Mouse (Mus musculus) embryonic facial prominence, embryonic 11.5 days (tissue): ENCODE results near the gene Btn2a2. TPM values are rescaled to one million over a fixed set of nuclear protein-coding genes. Genes with fewer than 3 reads are reported as not detected.
A peak's percentile ranks its signal among the peaks of the same experiment; 100 is the strongest.

Experiments used
- ATAC-seq: fragments of 200-750 bp; cut with Nextera tagmentation; replicated peaks from 2 replicates; pipeline ENCODE4 v1.8.0; 2017; ENCODE audit warnings: low read depth; ENCODE audit not compliant: insufficient number of reproducible peaks, low FRiP score, low TSS enrichment
- DNase-seq: peaks from one replicate; pipeline ENCODE4 v3.0.0-alpha.2; 2015; ENCODE audit warnings: low spot score
- H3K27ac ChIP-seq: fragments of 300-500 bp; sonication (generic); replicated peaks from 2 replicates; pipeline ENCODE4 v1.5.1; 2014; ENCODE audit warnings: mild to moderate bottlenecking, low read depth, low read length, control low read depth
- H3K27me3 ChIP-seq: fragments of 300-500 bp; sonication (generic); 2 replicates; pipeline ENCODE4 v1.6.1; 2014; ENCODE audit warnings: mild to moderate bottlenecking, low read length, moderate library complexity, mixed read lengths; ENCODE audit not compliant: control insufficient read depth, insufficient read depth
- H3K36me3 ChIP-seq: fragments of 300-500 bp; sonication (generic); replicated peaks from 2 replicates; pipeline ENCODE4 v1.6.1; 2014; ENCODE audit warnings: low read depth, mild to moderate bottlenecking, low read length, moderate library complexity, mixed read lengths; ENCODE audit not compliant: control insufficient read depth, insufficient read depth
- H3K4me1 ChIP-seq: fragments of 300-500 bp; sonication (generic); 2 replicates; pipeline ENCODE4 v1.6.1; 2014; ENCODE audit warnings: low read length, mixed read lengths; ENCODE audit not compliant: control insufficient read depth, insufficient read depth
- H3K4me2 ChIP-seq: fragments of 300-500 bp; sonication (generic); 2 replicates; pipeline ENCODE4 v1.6.1; 2014; ENCODE audit warnings: low read depth, mild to moderate bottlenecking, control low read depth, low read length, moderate library complexity
- H3K4me3 ChIP-seq: fragments of 300-500 bp; sonication (generic); 2 replicates; pipeline ENCODE4 v1.5.1; 2014; ENCODE audit warnings: low read depth, low read length, control low read depth
- H3K9ac ChIP-seq: fragments of 300-500 bp; sonication (generic); replicated peaks from 2 replicates; pipeline ENCODE4 v1.6.1; 2014; ENCODE audit warnings: mild to moderate bottlenecking, control low read depth, low read length
- H3K9me3 ChIP-seq: fragments of 300-500 bp; sonication (generic); replicated peaks from 2 replicates; pipeline ENCODE4 v1.6.1; 2016; ENCODE audit warnings: mild to moderate bottlenecking, low read length, inconsistent platforms, mixed read lengths; ENCODE audit not compliant: control insufficient read depth
- WGBS: fragments of 180-500 bp; shearing (Covaris S2); extraction: QIAGEN DNeasy Blood & Tissue Kit; methylation state at CpG from one replicate; pipeline ENCODE4 v1.1.7; 2014; 5-methylcytosine and 5-hydroxymethylcytosine counted together
- polyA plus RNA-seq: library from polyadenylated mRNA; unstranded; fragments of >200 nt; fragmentation: Nextera tagmentation; extraction: Ambion mirVana; gene quantifications from 2 replicates; pipeline ENCODE4 v1.2.1, GENCODE M21; 2014

The Btn2a2 gene
- polyA plus RNA-seq, 1 experiment from 2014 or later = 1.4 TPM

DNA sequence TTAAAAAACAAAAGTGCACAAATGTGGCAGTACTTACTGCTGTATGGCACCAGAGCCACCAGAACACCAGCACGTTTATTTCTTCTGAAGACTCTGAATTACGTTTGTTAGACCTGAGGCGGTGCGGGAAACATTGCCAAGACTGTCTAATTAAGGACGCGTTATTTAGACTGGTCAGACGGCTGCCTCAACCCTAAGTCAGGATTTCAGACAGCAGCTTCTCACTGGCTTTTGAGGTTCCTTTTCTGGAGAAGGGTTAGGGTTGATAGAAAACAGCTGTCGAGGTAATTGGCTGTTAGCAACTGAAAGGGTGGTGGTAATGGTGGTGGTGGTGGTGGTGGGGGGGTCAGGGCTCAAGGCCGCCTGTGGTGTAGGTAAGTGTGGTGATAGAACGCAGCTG is 10.0 kb upstream of the Btn2a2 start:
- DNase-seq (peak; percentile 79), ATAC-seq (peak; percentile 50; the same call in 1 of the 2 replicates)
- 0 out of 2 replicates have a peak overlapping the region, but pooled peaks have one; percentile 25 for H3K9ac ChIP-seq
- WGBS = 3% methylated on average over 10 of the region's 10 CpGs
- H3K4me1 ChIP-seq = no peaks in the 10 kb centered on the region
- H3K9me3 ChIP-seq = no peaks in the 10 kb centered on the region
- peak overlapping the region; percentile 26 for H3K4me3 ChIP-seq
- no peaks in the 10 kb centered on the region for H3K27me3 ChIP-seq
- H3K4me2 ChIP-seq = peak overlapping the region; percentile 27
- H3K27ac ChIP-seq = no peak overlapping the region
- H3K36me3 ChIP-seq = no peaks in the 10 kb centered on the region

DNA sequence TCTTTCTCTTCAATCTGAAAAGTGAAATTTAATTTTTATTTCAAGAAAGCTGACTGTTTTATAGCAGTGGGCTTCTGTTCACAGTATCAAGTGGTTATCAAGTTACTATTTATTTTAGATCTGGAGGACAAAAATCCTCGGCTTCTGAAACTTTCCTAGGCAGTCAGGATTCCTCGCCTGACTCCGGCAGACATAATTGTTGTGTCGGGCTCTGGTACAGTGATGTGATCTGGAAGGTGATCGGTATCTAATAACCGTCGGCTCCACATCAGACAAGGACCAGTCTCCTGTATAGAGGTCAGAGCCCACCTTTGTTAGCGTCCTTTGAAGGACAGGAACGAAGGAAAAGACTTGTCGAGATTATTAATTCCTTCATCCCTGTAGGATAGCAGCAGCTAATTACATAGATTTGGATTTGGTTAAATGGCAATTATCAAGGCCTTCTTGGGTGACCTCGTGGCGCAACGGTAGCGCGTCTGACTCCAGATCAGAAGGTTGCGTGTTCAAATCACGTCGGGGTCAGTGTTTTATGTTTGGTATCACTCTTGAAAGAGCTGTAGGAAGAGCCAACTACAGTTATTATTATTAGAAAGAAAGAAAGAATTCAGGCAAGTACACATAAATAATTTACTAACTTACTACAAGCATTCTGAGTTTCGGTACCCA is 9.1 kb upstream of the Btn2a2 start:
- Histone ChIP-seq H3K4me2 (peak overlapping the region; percentile 27), H3K9me3 (no peaks in the 10 kb centered on the region), H3K4me1 (no peaks in the 10 kb centered on the region), H3K9ac (no peak overlapping the region), H3K27me3 (no peaks in the 10 kb centered on the region), H3K36me3 (no peaks in the 10 kb centered on the region), H3K27ac (no peak overlapping the region), H3K4me3 (peak overlapping the region; percentile 26)
- WGBS = 1% methylated on average over 19 of the region's 19 CpGs
- ATAC-seq = no peak
- DNase-seq = peak; percentile 74

DNA sequence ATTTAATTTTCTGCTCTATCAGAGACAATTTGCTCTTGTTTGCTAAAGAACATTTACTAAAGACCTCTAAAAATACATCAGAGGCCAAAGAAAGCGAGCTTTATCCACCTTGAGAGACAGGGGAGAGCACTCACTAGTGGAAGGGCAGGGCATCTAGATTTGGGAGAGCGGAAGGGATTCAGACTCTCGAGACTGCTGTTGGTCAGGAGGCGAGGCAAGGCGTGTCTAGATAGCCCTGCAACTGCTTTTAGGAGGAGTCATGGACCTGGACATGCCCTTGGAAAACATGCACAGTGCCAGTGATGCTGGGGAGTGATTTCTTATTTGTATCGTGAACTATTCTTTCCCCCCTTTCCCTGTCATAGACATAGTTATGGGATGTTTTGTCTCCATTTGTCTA is 6.9 kb upstream of the Btn2a2 start:
- Histone ChIP-seq H3K27ac (no peak overlapping the region), H3K9me3 (no peaks in the 10 kb centered on the region), H3K4me1 (no peaks in the 10 kb centered on the region), H3K36me3 (no peaks in the 10 kb centered on the region), H3K9ac (no peak overlapping the region), H3K4me2 (no peak overlapping the region), H3K27me3 (no peaks in the 10 kb centered on the region), H3K4me3 (no peak overlapping the region)
- WGBS = 77% methylated on average over 6 of the region's 6 CpGs
- DNase-seq (no peak), ATAC-seq (no peak)

DNA sequence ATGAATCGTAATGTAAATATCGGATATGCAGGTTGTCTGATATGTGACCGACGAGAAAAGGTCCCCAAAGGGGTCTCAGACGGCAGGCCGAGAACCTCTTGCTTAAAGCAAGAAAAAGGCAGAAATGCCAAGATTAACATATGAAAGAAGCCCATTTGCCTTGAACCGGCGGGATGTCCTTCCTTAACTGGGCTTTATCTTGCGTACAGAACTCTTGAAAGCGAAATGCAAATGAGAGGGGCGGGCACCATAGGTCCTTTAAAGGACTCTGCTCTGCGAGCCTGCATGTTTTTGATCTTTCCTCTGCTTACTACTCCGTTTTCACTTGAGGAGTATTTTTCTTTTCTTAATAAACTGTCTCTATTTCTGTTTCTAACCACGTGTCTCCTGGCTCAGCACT is 3.3 kb upstream of the Btn2a2 start:
- Histone ChIP-seq H3K36me3 (no peaks in the 10 kb centered on the region), H3K27me3 (no peaks in the 10 kb centered on the region), H3K4me2 (no peak overlapping the region; the same call in 1 of the 2 replicates), H3K27ac (no peak overlapping the region), H3K4me3 (peak overlapping the region; percentile 16; the same call in 1 of the 2 replicates), H3K9me3 (no peaks in the 10 kb centered on the region), H3K4me1 (no peaks in the 10 kb centered on the region), H3K9ac (no peak overlapping the region)
- 8% methylated on average over 14 of the region's 14 CpGs for WGBS
- ATAC-seq = no peak
- no peak for DNase-seq

DNA sequence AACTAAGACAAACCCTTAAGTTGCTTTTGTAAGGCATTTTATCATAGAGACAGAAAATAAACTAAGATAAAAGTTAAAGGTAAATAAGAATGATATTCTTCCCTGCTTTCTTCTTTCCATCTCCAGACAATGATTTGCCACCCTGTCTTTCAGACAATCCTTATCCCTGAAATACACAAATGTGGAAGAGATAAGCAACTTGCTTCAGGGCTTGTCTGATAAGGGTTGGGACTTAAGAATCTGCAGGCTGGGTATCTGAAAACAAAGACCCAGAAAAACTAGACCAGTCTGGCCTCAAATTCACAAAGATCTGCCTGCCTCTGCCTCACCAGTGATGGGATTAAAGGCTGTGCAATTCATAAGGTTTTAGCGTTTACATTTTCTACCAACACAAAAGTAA is 2.6 kb upstream of the Btn2a2 start:
- Histone ChIP-seq H3K27ac (no peak overlapping the region), H3K27me3 (no peaks in the 10 kb centered on the region), H3K36me3 (no peaks in the 10 kb centered on the region), H3K9me3 (no peaks in the 10 kb centered on the region), H3K4me3 (no peak overlapping the region), H3K4me2 (no peak overlapping the region), H3K4me1 (no peaks in the 10 kb centered on the region), H3K9ac (no peak overlapping the region)
- DNase-seq (no peak), ATAC-seq (no peak)
- WGBS = 14% methylated on average over 1 of the region's 1 CpGs

DNA sequence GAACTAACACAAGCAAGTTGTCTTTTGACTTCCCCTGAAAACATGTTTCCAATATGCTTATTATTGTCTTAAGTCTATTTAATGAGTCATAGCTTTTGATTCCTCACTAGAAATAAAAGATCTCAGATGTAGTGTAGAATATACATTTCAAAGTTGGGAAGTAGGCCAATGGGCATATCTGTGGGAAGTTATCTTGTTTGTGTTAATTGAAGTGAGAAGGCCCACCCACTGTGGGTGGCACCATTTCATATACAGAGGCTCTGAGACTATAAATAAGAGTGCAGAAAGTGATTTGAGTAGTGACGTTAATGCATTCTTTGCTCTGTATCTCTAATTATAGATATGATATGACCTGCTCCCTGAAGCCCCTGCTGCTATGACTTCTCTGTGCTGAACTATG is 2.2 kb upstream of the Btn2a2 start:
- no peak overlapping the region for H3K27ac ChIP-seq

DNA sequence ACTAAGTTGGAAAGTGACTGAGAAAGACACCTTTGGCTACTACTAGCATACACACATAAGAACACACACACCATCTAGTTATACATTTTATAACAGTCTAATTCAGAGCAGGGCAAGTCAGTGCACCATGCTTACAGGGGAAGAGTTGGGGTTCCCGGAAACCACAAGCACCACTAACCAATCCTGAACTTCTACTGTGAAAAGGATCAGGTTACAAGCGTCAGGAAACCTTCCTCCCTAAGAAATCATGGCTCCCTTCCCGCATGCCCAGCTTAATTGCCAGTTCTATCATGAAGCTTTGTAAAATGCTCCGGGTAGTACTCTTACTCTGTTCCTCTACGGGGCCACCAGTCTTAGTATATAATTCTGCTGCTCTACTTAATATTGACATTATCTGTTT is 3.4 kb downstream of the Btn2a2 start:
- Histone ChIP-seq H3K4me1 (no peaks in the 10 kb centered on the region), H3K36me3 (no peaks in the 10 kb centered on the region), H3K4me3 (no peak overlapping the region), H3K9ac (no peak overlapping the region), H3K27me3 (no peaks in the 10 kb centered on the region), H3K9me3 (no peaks in the 10 kb centered on the region), H3K4me2 (no peak overlapping the region), H3K27ac (no peak overlapping the region)
- ATAC-seq = no peak
- no peak for DNase-seq
- 40% methylated on average over 5 of the region's 5 CpGs for WGBS

More for the DNA sequence above, 2.2 kb upstream of the Btn2a2 start:
- no peak for DNase-seq
- Histone ChIP-seq H3K4me3 (no peak overlapping the region), H3K36me3 (no peaks in the 10 kb centered on the region), H3K4me1 (no peaks in the 10 kb centered on the region), H3K4me2 (no peak overlapping the region), H3K27me3 (no peaks in the 10 kb centered on the region), H3K9ac (no peak overlapping the region), H3K9me3 (no peaks in the 10 kb centered on the region)
- 71% methylated on average over 1 of the region's 1 CpGs for WGBS
- no peak for ATAC-seq

DNA sequence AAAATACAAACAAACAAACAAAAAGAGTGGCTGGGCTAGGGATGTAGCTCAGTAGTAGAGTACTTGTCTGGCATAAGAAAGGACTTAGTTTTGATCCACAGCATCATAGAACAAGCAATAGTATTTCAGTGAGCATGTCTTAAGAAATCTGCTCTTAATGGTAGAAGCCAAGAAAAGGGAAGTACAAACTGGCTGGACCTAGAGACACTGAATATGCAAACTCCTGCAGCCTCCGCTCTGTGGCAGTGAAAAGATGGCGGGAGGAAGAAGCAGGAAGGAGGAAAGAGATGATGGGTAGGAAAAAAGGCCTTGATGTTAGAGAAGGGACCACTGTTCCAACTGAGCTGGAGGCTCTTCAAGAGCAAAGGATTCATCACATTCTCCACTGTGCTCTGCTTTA is 5.5 kb downstream of the Btn2a2 start:
- H3K9ac ChIP-seq = no peak overlapping the region
- H3K4me3 ChIP-seq = no peak overlapping the region
- H3K36me3 ChIP-seq = no peaks in the 10 kb centered on the region
- no peaks in the 10 kb centered on the region for H3K4me1 ChIP-seq
- H3K4me2 ChIP-seq = no peak overlapping the region
- H3K9me3 ChIP-seq = no peaks in the 10 kb centered on the region
- DNase-seq = no peak
- no peak for ATAC-seq
- no peak overlapping the region for H3K27ac ChIP-seq
- no peaks in the 10 kb centered on the region for H3K27me3 ChIP-seq
- 83% methylated on average over 2 of the region's 2 CpGs for WGBS
